Mouse (Mus musculus) adrenal gland, postnatal 10 days (tissue): ENCODE measurements at regions not wholly inside any gene's neighbourhood (a gene's known extent, or its start where the extent isn't known, plus 50 kb on each side); places are given as distances from the start of the nearest gene placed in this dataset.

Experiments
- DNase-seq: peaks from one replicate; pipeline ENCODE4 v3.0.0; 2021; ENCODE audit warnings: mixed read lengths

GRCm38 (mm10) chr13:101427426-101428221 is 340.4 kb downstream of the Pik3r1 start:
- DNase-seq = no peak

- DNase-seq = no peak
Measured at GRCm38 (mm10) chr13:101426461-101426860, 341.6 kb downstream of the Pik3r1 start.

- DNase-seq = no peak
Measured at GRCm38 (mm10) chr13:101422082-101422481, 345.9 kb downstream of the Pik3r1 start.

GRCm38 (mm10) chr13:101419457-101420025 is 348.5 kb downstream of the Pik3r1 start:
- no peak for DNase-seq

GRCm38 (mm10) chr13:101418272-101418671 is 349.7 kb downstream of the Pik3r1 start:
- no peak for DNase-seq

GRCm38 (mm10) chr13:101408885-101409284 is 359.1 kb downstream of the Pik3r1 start:
- DNase-seq = no peak

- no peak for DNase-seq
Measured at GRCm38 (mm10) chr13:101407633-101408032, 360.4 kb downstream of the Pik3r1 start.

GRCm38 (mm10) chr13:101373581-101374189 is 394.3 kb downstream of the Pik3r1 start:
- DNase-seq = peak; percentile 12

- no peak for DNase-seq
Measured at GRCm38 (mm10) chr13:101371906-101372305, 396.1 kb downstream of the Pik3r1 start.

GRCm38 (mm10) chr13:101368170-101368569 is 399.8 kb downstream of the Pik3r1 start:
- no peak for DNase-seq

- no peak for DNase-seq
Measured at GRCm38 (mm10) chr13:101355363-101355762, 412.7 kb downstream of the Pik3r1 start.

- no peak for DNase-seq
Measured at GRCm38 (mm10) chr13:101351123-101351522, 416.9 kb downstream of the Pik3r1 start.

GRCm38 (mm10) chr13:101349354-101349753 is 418.7 kb downstream of the Pik3r1 start:
- DNase-seq = peak; percentile 53

GRCm38 (mm10) chr13:101338280-101338872 is 429.6 kb downstream of the Pik3r1 start:
- no peak for DNase-seq

- no peak for DNase-seq
Measured at GRCm38 (mm10) chr13:101318621-101319020, 449.4 kb downstream of the Pik3r1 start.

- DNase-seq = peak; percentile 21
Measured at GRCm38 (mm10) chr13:101316336-101316735, 451.7 kb downstream of the Pik3r1 start.

- DNase-seq = no peak
Measured at GRCm38 (mm10) chr13:101314040-101314439, 454.0 kb downstream of the Pik3r1 start.

- DNase-seq = peak; percentile 64
Measured at GRCm38 (mm10) chr13:101311634-101312314, 456.2 kb downstream of the Pik3r1 start.

- DNase-seq = no peak
Measured at GRCm38 (mm10) chr13:101308724-101309123, 459.3 kb downstream of the Pik3r1 start.

- DNase-seq = peak; percentile 13
Measured at GRCm38 (mm10) chr13:101305695-101306413, 462.2 kb downstream of the Pik3r1 start.

- DNase-seq = no peak
Measured at GRCm38 (mm10) chr13:101305063-101305462, 463.0 kb downstream of the Pik3r1 start.

GRCm38 (mm10) chr13:101301361-101301760 is 466.7 kb downstream of the Pik3r1 start:
- DNase-seq = no peak
